Mouse (Mus musculus): Measurements from ENCODE around the gene Mrps33. TPM values are rescaled to one million over a fixed set of nuclear protein-coding genes. Genes with fewer than 3 reads are reported as not detected.

Mrps33 gene
- polyA plus RNA-seq, 1 experiment: 71.8 TPM

GRCm38 (mm10) chr6:39775029-39775428 is 35.8 kb downstream of the Mrps33 start:
- TF ChIP-seq POLR2A (IDR thresholded peaks at IDR 0.05; ENCODE audit: borderline replicate concordance, control insufficient read depth, low read depth, low read length) (no peak), CTCF (IDR thresholded peaks at IDR 0.05; ENCODE audit: control insufficient read depth, insufficient read depth, low read length) (no peak)

GRCm38 (mm10) chr6:39757229-39757628 is 53.6 kb downstream of the Mrps33 start:
- Histone ChIP-seq H3K4me3 (replicated peaks; ENCODE audit: control insufficient read depth, low read depth, low read length) (no peak overlapping the region), H3K4me1 (ENCODE audit: control insufficient read depth, insufficient read depth, low read length) (no peaks in the 10 kb centered on the region)
- 82% methylated on average over 2 of the region's 2 CpGs for WGBS

More at GRCm38 (mm10) chr6:39775029-39775428, 35.8 kb downstream of the Mrps33 start:
- Histone ChIP-seq H3K4me1 (ENCODE audit: control insufficient read depth, insufficient read depth, low read length) (peaks cover 1% of the 10 kb centered on the region; the same call in 1 of the 2 replicates), H3K4me3 (replicated peaks; ENCODE audit: control insufficient read depth, low read depth, low read length) (no peak overlapping the region), H3K27ac (ENCODE audit: control insufficient read depth, insufficient read depth, low read depth, low read length, poor library complexity) (no peak overlapping the region)
- 84% methylated on average over 9 of the region's 9 CpGs for WGBS

More at GRCm38 (mm10) chr6:39757229-39757628, 53.6 kb downstream of the Mrps33 start:
- no peak for TF ChIP-seq POLR2A (IDR thresholded peaks at IDR 0.05; ENCODE audit: borderline replicate concordance, control insufficient read depth, low read depth, low read length)
- no peak for TF ChIP-seq CTCF (IDR thresholded peaks at IDR 0.05; ENCODE audit: control insufficient read depth, insufficient read depth, low read length)
- no peak overlapping the region for H3K27ac ChIP-seq (ENCODE audit: control insufficient read depth, insufficient read depth, low read depth, low read length, poor library complexity)

Other genes with a start within 250 kb of the Mrps33 start
- 8.9 and 15.2 TPM in 2 replicates for gene Adck2, start 237.1 kb downstream of the Mrps33 start, polyA plus RNA-seq (2011; ENCODE audit: insufficient read depth, insufficient read length, low replicate concordance, missing spikeins)
- gene Gm42420, start 225.2 kb downstream of the Mrps33 start, polyA plus RNA-seq (2011; ENCODE audit: insufficient read depth, insufficient read length, low replicate concordance, missing spikeins): not detected in 2 replicates
- gene Ndufb2, start 218.4 kb downstream of the Mrps33 start, polyA plus RNA-seq (2011; ENCODE audit: insufficient read depth, insufficient read length, low replicate concordance, missing spikeins): 34.0 and 66.7 TPM in 2 replicates
- gene Braf, start 85.5 kb downstream of the Mrps33 start, polyA plus RNA-seq (2011; ENCODE audit: insufficient read depth, insufficient read length, low replicate concordance, missing spikeins): 6.7 and 11.6 TPM in 2 replicates
- not detected in 2 replicates for gene Tmem178b, start 62.3 kb upstream of the Mrps33 start, polyA plus RNA-seq (2011; ENCODE audit: insufficient read depth, insufficient read length, low replicate concordance, missing spikeins)

All from bone marrow, adult 2 months (tissue).